Mouse (Mus musculus): Measurements from ENCODE around the gene Ikzf4. TPM values are rescaled to one million over a fixed set of nuclear protein-coding genes. Genes with fewer than 3 reads are reported as not detected.
A peak's percentile ranks its signal among the peaks of the same experiment; 100 is the strongest.

Gene Ikzf4
- polyA plus RNA-seq, 1 experiment from 2014 or later, result 6.8 TPM

- Histone ChIP-seq H3K9me3 (no peaks in the 10 kb centered on the region), H3K4me1 (no peaks in the 10 kb centered on the region), H3K27me3 (no peaks in the 10 kb centered on the region), H3K4me3 (replicated peaks) (no peak overlapping the region), H3K9ac (no peak overlapping the region), H3K36me3 (replicated peaks) (no peaks in the 10 kb centered on the region), H3K27ac (no peak overlapping the region), H3K4me2 (no peak overlapping the region)
- no peak for ATAC-seq (ENCODE audit: low FRiP score)
Measured at GRCm38 (mm10) chr10:128662465-128662864, 16.7 kb upstream of the Ikzf4 start.

GRCm38 (mm10) chr10:128659490-128659889 lies 13.7 kb upstream of the Ikzf4 start:
- 57% methylated on average over 9 of the region's 9 CpGs for WGBS
- ATAC-seq (ENCODE audit: low FRiP score), result no peak
- H3K4me2 ChIP-seq, result no peak overlapping the region
- H3K9me3 ChIP-seq, result no peaks in the 10 kb centered on the region
- no peak overlapping the region for H3K27ac ChIP-seq
- H3K4me3 ChIP-seq (replicated peaks), result no peak overlapping the region
- no peaks in the 10 kb centered on the region for H3K27me3 ChIP-seq
- H3K4me1 ChIP-seq, result no peaks in the 10 kb centered on the region
- no peaks in the 10 kb centered on the region for H3K36me3 ChIP-seq (replicated peaks)
- no peak overlapping the region for H3K9ac ChIP-seq

GRCm38 (mm10) chr10:128657844-128658243 lies 12.1 kb upstream of the Ikzf4 start:
- no peaks in the 10 kb centered on the region for H3K36me3 ChIP-seq (replicated peaks)
- no peak overlapping the region for H3K4me2 ChIP-seq
- H3K9me3 ChIP-seq, result no peaks in the 10 kb centered on the region
- WGBS, result 68% methylated on average over 9 of the region's 9 CpGs
- no peak overlapping the region for H3K4me3 ChIP-seq (replicated peaks)
- H3K4me1 ChIP-seq, result no peaks in the 10 kb centered on the region
- ATAC-seq (ENCODE audit: low FRiP score), result no peak
- H3K9ac ChIP-seq, result no peak overlapping the region
- no peaks in the 10 kb centered on the region for H3K27me3 ChIP-seq
- H3K27ac ChIP-seq, result no peak overlapping the region

GRCm38 (mm10) chr10:128656731-128657130 lies 10.9 kb upstream of the Ikzf4 start:
- no peaks in the 10 kb centered on the region for H3K4me1 ChIP-seq
- no peak overlapping the region for H3K27ac ChIP-seq
- no peak overlapping the region for H3K9ac ChIP-seq
- 91% methylated on average over 1 of the region's 1 CpGs for WGBS
- no peak for ATAC-seq (ENCODE audit: low FRiP score)
- no peak overlapping the region for H3K4me3 ChIP-seq (replicated peaks)
- H3K4me2 ChIP-seq, result no peak overlapping the region
- no peaks in the 10 kb centered on the region for H3K36me3 ChIP-seq (replicated peaks)
- no peaks in the 10 kb centered on the region for H3K27me3 ChIP-seq
- no peaks in the 10 kb centered on the region for H3K9me3 ChIP-seq

- no peaks in the 10 kb centered on the region for H3K4me1 ChIP-seq
- no peak overlapping the region for H3K4me2 ChIP-seq
- 91% methylated on average over 3 of the region's 3 CpGs for WGBS
- no peaks in the 10 kb centered on the region for H3K9me3 ChIP-seq
- no peak for ATAC-seq (ENCODE audit: low FRiP score)
- no peaks in the 10 kb centered on the region for H3K27me3 ChIP-seq
- H3K4me3 ChIP-seq (replicated peaks), result no peak overlapping the region
- no peak overlapping the region for H3K9ac ChIP-seq
- no peaks in the 10 kb centered on the region for H3K36me3 ChIP-seq (replicated peaks)
- H3K27ac ChIP-seq, result no peak overlapping the region
Measured at GRCm38 (mm10) chr10:128655254-128655653, 9.5 kb upstream of the Ikzf4 start.

- no peak overlapping the region for H3K4me2 ChIP-seq
- H3K4me1 ChIP-seq, result no peaks in the 10 kb centered on the region
- no peak for ATAC-seq (ENCODE audit: low FRiP score)
- H3K27ac ChIP-seq, result no peak overlapping the region
- H3K4me3 ChIP-seq (replicated peaks), result no peak overlapping the region
- H3K27me3 ChIP-seq, result no peaks in the 10 kb centered on the region
- H3K9me3 ChIP-seq, result no peaks in the 10 kb centered on the region
- no peak overlapping the region for H3K9ac ChIP-seq
- WGBS, result 68% methylated on average over 4 of the region's 4 CpGs
- H3K36me3 ChIP-seq (replicated peaks), result no peaks in the 10 kb centered on the region
Measured at GRCm38 (mm10) chr10:128653866-128654265, 8.1 kb upstream of the Ikzf4 start.

GRCm38 (mm10) chr10:128646139-128647089 lies 623 bp upstream of the Ikzf4 start:
- H3K4me2 ChIP-seq, result peak overlapping the region; percentile 86
- 26% methylated on average over 2 of the region's 13 CpGs for WGBS
- H3K4me1 ChIP-seq, result peaks cover 33% of the 10 kb centered on the region
- ATAC-seq (ENCODE audit: low FRiP score), result peak; percentile 83
- peaks cover under 1% of the 10 kb centered on the region; the same call in 1 of the 2 replicates for H3K36me3 ChIP-seq (replicated peaks)
- H3K27ac ChIP-seq, result peak overlapping the region; percentile 89
- H3K4me3 ChIP-seq (replicated peaks), result peak overlapping the region; percentile 57
- peak overlapping the region; percentile 79 for H3K9ac ChIP-seq
- 0 out of 2 replicates have a peak, but pooled peaks cover 3% of the 10 kb centered on the region for H3K27me3 ChIP-seq
- no peaks in the 10 kb centered on the region for H3K9me3 ChIP-seq

- no peak overlapping the region for H3K4me2 ChIP-seq
Measured at GRCm38 (mm10) chr10:128642749-128643148, 3.0 kb downstream of the Ikzf4 start.

GRCm38 (mm10) chr10:128641871-128642270 lies 3.9 kb downstream of the Ikzf4 start:
- WGBS, result 80% methylated on average over 7 of the region's 7 CpGs
- ATAC-seq (ENCODE audit: low FRiP score), result no peak
- Histone ChIP-seq H3K27me3 (0 out of 2 replicates have a peak, but pooled peaks cover 3% of the 10 kb centered on the region), H3K4me2 (no peak overlapping the region), H3K9ac (no peak overlapping the region), H3K4me3 (replicated peaks) (no peak overlapping the region), H3K9me3 (no peaks in the 10 kb centered on the region), H3K4me1 (peaks cover 36% of the 10 kb centered on the region), H3K36me3 (replicated peaks) (peaks cover 18% of the 10 kb centered on the region), H3K27ac (no peak overlapping the region)

More at GRCm38 (mm10) chr10:128642749-128643148, 3.0 kb downstream of the Ikzf4 start:
- peaks cover 33% of the 10 kb centered on the region for H3K4me1 ChIP-seq
- no peak overlapping the region for H3K27ac ChIP-seq
- H3K9ac ChIP-seq, result no peak overlapping the region
- ATAC-seq (ENCODE audit: low FRiP score), result no peak
- H3K27me3 ChIP-seq, result 0 out of 2 replicates have a peak, but pooled peaks cover 3% of the 10 kb centered on the region
- H3K9me3 ChIP-seq, result no peaks in the 10 kb centered on the region
- H3K4me3 ChIP-seq (replicated peaks), result no peak overlapping the region
- peaks cover 18% of the 10 kb centered on the region for H3K36me3 ChIP-seq (replicated peaks)
- WGBS, result 81% methylated on average over 6 of the region's 6 CpGs

GRCm38 (mm10) chr10:128640891-128641290 lies 4.9 kb downstream of the Ikzf4 start:
- Histone ChIP-seq H3K27ac (no peak overlapping the region), H3K27me3 (0 out of 2 replicates have a peak, but pooled peaks cover 3% of the 10 kb centered on the region), H3K4me1 (peaks cover 29% of the 10 kb centered on the region), H3K4me2 (no peak overlapping the region), H3K9me3 (no peaks in the 10 kb centered on the region), H3K36me3 (replicated peaks) (peaks cover 22% of the 10 kb centered on the region), H3K9ac (no peak overlapping the region), H3K4me3 (replicated peaks) (no peak overlapping the region)
- WGBS, result 98% methylated on average over 15 of the region's 15 CpGs
- ATAC-seq (ENCODE audit: low FRiP score), result no peak

- Histone ChIP-seq H3K4me1 (peaks cover 23% of the 10 kb centered on the region), H3K4me3 (replicated peaks) (no peak overlapping the region), H3K4me2 (no peak overlapping the region), H3K9me3 (no peaks in the 10 kb centered on the region), H3K27me3 (0 out of 2 replicates have a peak, but pooled peaks cover 3% of the 10 kb centered on the region), H3K9ac (no peak overlapping the region), H3K36me3 (replicated peaks) (peaks cover 30% of the 10 kb centered on the region), H3K27ac (no peak overlapping the region)
- no peak for ATAC-seq (ENCODE audit: low FRiP score)
- 88% methylated on average over 14 of the region's 14 CpGs for WGBS
Measured at GRCm38 (mm10) chr10:128639999-128640398, 5.8 kb downstream of the Ikzf4 start.

- Histone ChIP-seq H3K4me1 (peaks cover 9% of the 10 kb centered on the region; the same call in 1 of the 2 replicates), H3K4me3 (replicated peaks) (no peak overlapping the region), H3K36me3 (replicated peaks) (peaks cover 51% of the 10 kb centered on the region), H3K27ac (no peak overlapping the region), H3K4me2 (0 out of 2 replicates have a peak overlapping the region, but pooled peaks have one; percentile 1), H3K9ac (no peak overlapping the region), H3K27me3 (no peaks in the 10 kb centered on the region), H3K9me3 (no peaks in the 10 kb centered on the region)
- WGBS, result 7% methylated on average over 11 of the region's 11 CpGs
- ATAC-seq (ENCODE audit: low FRiP score), result no peak
Measured at GRCm38 (mm10) chr10:128637011-128637410, 8.8 kb downstream of the Ikzf4 start.

Data from forebrain, embryonic 12.5 days (tissue).